ENCODE assay signal across 9 mouse cellular contexts in the genomic region with DNA sequence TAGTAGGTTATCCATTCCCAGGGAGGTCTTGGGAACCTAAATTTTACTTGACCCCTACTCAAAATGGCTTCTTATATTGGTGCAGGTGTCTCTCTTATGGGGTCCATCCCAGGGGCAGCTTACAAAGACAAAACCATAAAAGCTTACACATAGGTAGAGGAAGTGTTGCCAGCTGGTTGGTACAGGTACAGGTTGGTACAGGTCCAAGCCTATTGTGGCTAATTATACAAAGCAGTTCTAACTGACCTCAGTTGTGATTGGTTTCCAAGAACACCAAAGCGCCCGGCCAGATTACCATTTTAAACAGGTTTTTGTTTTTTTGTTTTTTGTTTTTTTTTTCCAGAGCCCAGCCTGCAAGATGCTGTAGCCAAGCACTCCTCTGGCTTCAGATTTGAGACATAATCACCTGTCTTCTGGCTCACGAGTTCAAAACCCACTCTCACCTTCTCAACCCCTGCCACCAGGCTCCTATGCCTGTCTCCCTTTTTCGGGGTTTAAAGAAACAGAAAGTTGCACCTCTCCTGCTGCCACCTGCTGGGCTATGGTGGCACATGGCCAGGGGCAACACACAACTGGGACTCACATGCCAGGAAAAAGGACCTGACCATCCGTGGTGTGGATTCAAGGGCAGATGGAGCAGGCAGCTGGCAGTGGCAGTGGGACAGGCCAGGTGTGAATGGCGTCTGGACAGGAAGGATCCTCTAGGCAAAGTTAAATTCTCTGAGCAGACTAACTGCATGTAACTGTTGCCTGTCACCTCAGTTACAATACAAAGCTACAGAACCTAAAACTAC. TPM values are rescaled to one million over a fixed set of nuclear protein-coding genes. Genes with fewer than 3 reads are reported as not detected.
DNase-seq lines count a peak whose midpoint lies in the region; ATAC-seq lines count a peak whose summit lies in the region.
"Had no signal": no experiment of that assay in that cellular context is flagged by ENCODE, and none has a peak within 500 bp of the region (broad histone marks: within the 10 kb centered on the region; RNA-seq: fewer than 3 reads in every experiment).

No protein-coding gene starts in this region.

- no peaks in the 10 kb centered on the region for H3K27me3 ChIP-seq in heart, embryonic 10.5 days (ENCODE audit: insufficient read depth, poor library complexity, severe bottlenecking)
- no peaks in the 10 kb centered on the region for H3K27me3 ChIP-seq in heart, embryonic 11.5 days (ENCODE audit: control insufficient read depth, insufficient read depth, low read length)
- H3K27me3 ChIP-seq in forebrain, embryonic 16.5 days (replicated peaks; ENCODE audit: control insufficient read depth, insufficient read depth, low read length) = no peaks in the 10 kb centered on the region
- H3K27me3 ChIP-seq: neural tube, embryonic 13.5 days had no signal

- no peaks in the 10 kb centered on the region for H3K36me3 ChIP-seq in heart, embryonic 10.5 days
- H3K36me3 ChIP-seq in heart, embryonic 11.5 days (ENCODE audit: control insufficient read depth, insufficient read depth, low read length) = no peaks in the 10 kb centered on the region
- no peaks in the 10 kb centered on the region for H3K36me3 ChIP-seq in forebrain, embryonic 16.5 days (ENCODE audit: control insufficient read depth, insufficient read depth)
- H3K36me3 ChIP-seq: neural tube, embryonic 13.5 days had no signal

- WGBS in heart, embryonic 10.5 days = 64% methylated on average over 6 of the region's 6 CpGs
- WGBS in heart, embryonic 11.5 days (ENCODE audit: insufficient replicate concordance) = 65% methylated on average over 6 of the region's 6 CpGs
- 62% methylated on average over 6 of the region's 6 CpGs for WGBS in forebrain, embryonic 16.5 days

- no peak overlapping the region for H3K4me3 ChIP-seq in heart, embryonic 10.5 days
- no peak overlapping the region for H3K4me3 ChIP-seq in heart, embryonic 11.5 days (ENCODE audit: low read depth, low read length)
- H3K4me3 ChIP-seq in forebrain, embryonic 16.5 days (replicated peaks; ENCODE audit: low read length) = no peak overlapping the region
- H3K4me3 ChIP-seq: neural tube, embryonic 13.5 days had no signal

- H3K9me3 ChIP-seq in heart, embryonic 10.5 days = no peaks in the 10 kb centered on the region
- H3K9me3 ChIP-seq in heart, embryonic 11.5 days (replicated peaks; ENCODE audit: control insufficient read depth, low read length) = no peaks in the 10 kb centered on the region
- no peaks in the 10 kb centered on the region for H3K9me3 ChIP-seq in forebrain, embryonic 16.5 days (ENCODE audit: control insufficient read depth, low read length)
- H3K9me3 ChIP-seq: neural tube, embryonic 13.5 days had no signal

- peak; percentile 70 for DNase-seq in heart, embryonic 10.5 days (ENCODE audit: low spot score)
- peak; percentile 52 for DNase-seq in ZHBTc4 (ENCODE audit: low read depth, low spot score)
- peak; percentile 76 for DNase-seq in kidney, postnatal 10 days
- DNase-seq in natural killer cell, adult 2 months (ENCODE audit: low spot score in 2 of 2) = peak; percentile 43 to 54
- DNase-seq in left cerebral cortex, adult 18-20 months (ENCODE audit: low spot score in 2 of 2) = no peak
- no peak for DNase-seq in cerebellum, adult 11-12 months

- H3K9ac ChIP-seq in heart, embryonic 11.5 days (ENCODE audit: low read depth, low read length) = no peak overlapping the region
- no peak overlapping the region for H3K9ac ChIP-seq in forebrain, embryonic 16.5 days (replicated peaks; ENCODE audit: low read depth, low read length)
- H3K9ac ChIP-seq: neural tube, embryonic 13.5 days had no signal

- peaks cover 11% of the 10 kb centered on the region for H3K4me1 ChIP-seq in heart, embryonic 10.5 days
- no peaks in the 10 kb centered on the region for H3K4me1 ChIP-seq in heart, embryonic 11.5 days (ENCODE audit: control insufficient read depth, insufficient read depth, low read length)
- no peaks in the 10 kb centered on the region for H3K4me1 ChIP-seq in forebrain, embryonic 16.5 days (replicated peaks; ENCODE audit: control insufficient read depth, insufficient read depth, low read length)
- H3K4me1 ChIP-seq: neural tube, embryonic 13.5 days had no signal

- H3K27ac ChIP-seq in heart, embryonic 10.5 days = no peak overlapping the region
- H3K27ac ChIP-seq in heart, embryonic 11.5 days (ENCODE audit: low read depth, low read length) = no peak overlapping the region
- no peak overlapping the region for H3K27ac ChIP-seq in forebrain, embryonic 16.5 days (ENCODE audit: low read length)
- H3K27ac ChIP-seq: neural tube, embryonic 13.5 days had no signal

- no peak overlapping the region for H3K4me2 ChIP-seq in heart, embryonic 11.5 days
- no peak overlapping the region for H3K4me2 ChIP-seq in forebrain, embryonic 16.5 days (ENCODE audit: low read length)
- H3K4me2 ChIP-seq: neural tube, embryonic 13.5 days had no signal

- ATAC-seq in heart, embryonic 11.5 days (replicated peaks; ENCODE audit: insufficient number of reproducible peaks, low FRiP score, low TSS enrichment) = no peak
- ATAC-seq in forebrain, embryonic 16.5 days = no peak

RNA-seq across cellular contexts. Expression of gene Hnrnpa3, which starts 22.6 kb away (rescaled TPM):
- 188 and 209 TPM in 2 replicates for polyA plus RNA-seq in heart, embryonic 10.5 days (2016; fragmentation: Nextera tagmentation; extraction: Ambion mirVana)
- 164 and 174 TPM in 2 replicates for polyA plus RNA-seq in heart, embryonic 11.5 days (2014; fragmentation: Nextera tagmentation; extraction: Ambion mirVana)
- 100 to 1,000 TPM; 268 to 300 TPM for total RNA-seq in left cerebral cortex, adult 18-20 months (2021)
- 266 TPM in 2 replicates for polyA plus RNA-seq in forebrain, embryonic 16.5 days (2015; fragmentation: Nextera tagmentation; extraction: Ambion mirVana)

Comparison
In these comparisons a context has a peak if more than half of its experiments do, and no peak if none do; other contexts are left out.
1. DNase-seq: peak in heart, embryonic 10.5 days (single experiment), ZHBTc4 (single experiment), kidney, postnatal 10 days (single experiment) and natural killer cell, adult 2 months (2 of 2); none in left cerebral cortex, adult 18-20 months (0 of 2) and cerebellum, adult 11-12 months (single experiment).